ENCODE assay signal across 24 mouse cellular contexts in genomic region chr17:81432733-81433132, GRCm38 (mm10). TPM values are rescaled to one million over a fixed set of nuclear protein-coding genes. Genes with fewer than 3 reads are reported as not detected.
"Had no signal": no experiment of that assay in that cellular context is flagged by ENCODE, and none has a peak within 500 bp of the region (broad histone marks: within the 10 kb centered on the region; RNA-seq: fewer than 3 reads in every experiment).

No protein-coding gene starts in this region.

- H3K4me3 ChIP-seq: limb, embryonic 12.5 days; limb, embryonic 15.5 days; lung, embryonic 15.5 days had no signal

- H3K4me2 ChIP-seq: limb, embryonic 12.5 days; limb, embryonic 15.5 days; liver, embryonic 11.5 days; lung, embryonic 15.5 days; midbrain, embryonic 11.5 days had no signal

- H3K27me3 ChIP-seq: limb, embryonic 12.5 days; limb, embryonic 15.5 days; lung, embryonic 15.5 days had no signal

- H3K9ac ChIP-seq: limb, embryonic 12.5 days; limb, embryonic 15.5 days; liver, embryonic 14.5 days; lung, embryonic 15.5 days had no signal

- DNase-seq: left cerebral cortex, postnatal 4 days; lung, adult 18-20 months; midbrain, embryonic 14.5 days; thymus, adult 18-20 months; thymus, postnatal 14 days; thymus, postnatal 4 days had no signal

- H3K36me3 ChIP-seq: lung, embryonic 15.5 days had no signal

- H3K9me3 ChIP-seq: limb, embryonic 12.5 days; limb, embryonic 15.5 days; lung, embryonic 15.5 days had no signal

- H3K27ac ChIP-seq: limb, embryonic 12.5 days; liver, embryonic 14.5 days; lung, embryonic 15.5 days had no signal

RNA-seq across cellular contexts. Expression of gene Gm11096, which starts 8.8 kb away (rescaled TPM):
- total RNA-seq: layer of hippocampus, adult 18-20 months; layer of hippocampus, postnatal 14 days; left cerebral cortex, adult 8-10 months; left cerebral cortex, postnatal 14 days; left cerebral cortex, postnatal 4 days; megakaryocyte-erythroid progenitor cell, adult 5-6 weeks; midbrain, postnatal 0 days had no signal
- polyA plus RNA-seq: limb, embryonic 12.5 days; limb, embryonic 15.5 days; liver, embryonic 11.5 days; liver, embryonic 14.5 days; lung, embryonic 15.5 days; midbrain, embryonic 11.5 days; midbrain, embryonic 14.5 days; midbrain, postnatal 0 days; neural tube, embryonic 11.5 days; neural tube, embryonic 14.5 days; small intestine, adult 2 months; spleen, adult 2 months; stomach, embryonic 16.5 days; testis, adult 2 months had no signal
